In genomic region chr9:56725814-56726213, GRCm38 (mm10) we compare ENCODE assay signal across 8 mouse cellular contexts.
DNase-seq lines count a peak whose midpoint lies in the region; ATAC-seq and TF ChIP-seq lines count a peak whose summit lies in the region.

No protein-coding gene starts in this region.

- H3K36me3 ChIP-seq in kidney, adult 2 months (ENCODE audit: control insufficient read depth, insufficient read depth, low read length) = no peaks in the 10 kb centered on the region
- H3K36me3 ChIP-seq in kidney, embryonic 14.5 days (ENCODE audit: control insufficient read depth, insufficient read depth, low read length) = no peaks in the 10 kb centered on the region

- H3K4me2 ChIP-seq in kidney, embryonic 14.5 days (replicated peaks; ENCODE audit: low read depth, low read length) = no peak overlapping the region

- no peak overlapping the region for H3K9ac ChIP-seq in kidney, embryonic 14.5 days (ENCODE audit: low read depth, low read length)

- ATAC-seq in kidney, embryonic 14.5 days (ENCODE audit: low FRiP score, low TSS enrichment) = no peak
- ATAC-seq in megakaryocyte-erythroid progenitor cell, adult 5-6 weeks (replicated peaks; ENCODE audit: low FRiP score, low TSS enrichment, poor library complexity, severe bottlenecking) = no peak

- TF ChIP-seq POLR2A in kidney, adult 2 months (IDR thresholded peaks at IDR 0.05; ENCODE audit: low read depth, low read length) = no peak

- 23% methylated on average over 2 of the region's 2 CpGs for WGBS in kidney, adult 2 months
- WGBS in kidney, embryonic 14.5 days = 20% methylated on average over 2 of the region's 2 CpGs

- no peaks in the 10 kb centered on the region for H3K4me1 ChIP-seq in kidney, adult 2 months (ENCODE audit: control insufficient read depth, insufficient read depth, low read length)
- no peaks in the 10 kb centered on the region for H3K4me1 ChIP-seq in kidney, embryonic 14.5 days (ENCODE audit: control insufficient read depth, insufficient read depth, low read length)

- DNase-seq in kidney, adult 2 months = peak; percentile 54
- peak; percentile 59 for DNase-seq in Muller cell, postnatal 12 days (ENCODE audit: inconsistent ontology term)
- DNase-seq in c-Kit-positive CD71-positive TER-119-positive erythroid progenitor cells, embryonic 14.5 days (ENCODE audit: low spot score) = peak; percentile 25
- DNase-seq in frontal cortex, postnatal 25 days (ENCODE audit: low spot score in 2 of 2) = peak; percentile 59 to 72
- DNase-seq in layer of hippocampus, postnatal 10 days (ENCODE audit: low spot score in 2 of 2) = peak; percentile 82 to 83
- peak; percentile 85 for DNase-seq in retina, embryonic 14.5 days (ENCODE audit: low spot score)

- no peak overlapping the region for H3K27ac ChIP-seq in kidney, adult 2 months (ENCODE audit: insufficient read depth, low read depth, low read length)
- H3K27ac ChIP-seq in kidney, embryonic 14.5 days (ENCODE audit: low read depth, low read length) = no peak overlapping the region

- no peak overlapping the region for H3K4me3 ChIP-seq in kidney, adult 2 months (ENCODE audit: insufficient read depth, low read depth, low read length)
- H3K4me3 ChIP-seq in kidney, embryonic 14.5 days (ENCODE audit: low read length) = no peak overlapping the region

- peak; percentile 72 for TF ChIP-seq CTCF in kidney, adult 2 months (conservative IDR thresholded peaks at IDR 0.05; ENCODE audit: insufficient read depth, insufficient read length, low read depth, low read length)

- H3K27me3 ChIP-seq in kidney, adult 2 months (replicated peaks; ENCODE audit: control insufficient read depth, insufficient read depth, low read length) = no peaks in the 10 kb centered on the region
- H3K27me3 ChIP-seq in kidney, embryonic 14.5 days (ENCODE audit: control insufficient read depth, insufficient read depth, low read length) = no peaks in the 10 kb centered on the region

- no peaks in the 10 kb centered on the region for H3K9me3 ChIP-seq in kidney, embryonic 14.5 days (ENCODE audit: control insufficient read depth, low read length)

Comparison
In these comparisons a context has a peak if more than half of its experiments do, and no peak if none do; other contexts are left out.
1. DNase-seq: peak in every context shown above with its lines; median percentile 85 in retina, embryonic 14.5 days; 82 in layer of hippocampus, postnatal 10 days; 66 in frontal cortex, postnatal 25 days; 59 in Muller cell, postnatal 12 days; 54 in kidney, adult 2 months; 25 in c-Kit-positive CD71-positive TER-119-positive erythroid progenitor cells, embryonic 14.5 days.